Mouse (Mus musculus): ENCODE results near the gene Mpv17l.
"Not testable (repeated sequence)": the region's sequence is repeated elsewhere in the genome, so short reads cannot be mapped to it uniquely, and the experiment has no call there.

Mpv17l gene

GRCm38 (mm10) chr16:13940139-13940846, 37.3 kb downstream of the Mpv17l start:
- DNase-seq (ENCODE audit: low spot score), result no peak

DNA sequence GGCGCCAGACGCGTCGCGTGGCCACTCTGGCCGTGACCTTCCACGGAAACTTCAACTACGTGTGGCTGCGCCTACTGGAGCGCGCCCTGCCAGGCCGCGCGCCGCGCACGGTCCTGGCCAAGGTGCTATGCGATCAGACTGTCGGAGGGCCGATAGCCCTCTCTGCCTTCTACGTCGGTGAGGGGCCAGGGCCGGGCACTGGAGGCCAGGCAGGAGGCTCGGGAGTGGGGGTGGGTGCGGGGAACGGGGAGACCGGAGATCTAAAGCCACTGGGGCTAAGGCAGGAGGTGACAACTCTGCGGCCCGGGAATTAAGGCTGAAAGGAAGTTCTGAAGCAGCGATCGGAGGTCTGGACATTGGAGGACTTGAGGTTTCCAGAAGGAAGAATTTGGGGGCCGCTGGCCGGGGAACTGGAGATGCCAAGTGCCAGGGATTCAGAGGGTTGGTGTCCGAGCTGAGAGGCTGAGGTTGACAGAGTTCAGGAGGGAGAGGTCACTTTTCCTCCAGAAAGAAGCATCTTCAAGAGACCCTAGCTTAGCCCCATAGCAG, 38.0 kb downstream of the Mpv17l start:
- DNase-seq (ENCODE audit: low spot score), result no peak

- DNase-seq (ENCODE audit: low spot score), result no peak
Measured at GRCm38 (mm10) chr16:13944178-13944577, 41.2 kb downstream of the Mpv17l start.

DNA sequence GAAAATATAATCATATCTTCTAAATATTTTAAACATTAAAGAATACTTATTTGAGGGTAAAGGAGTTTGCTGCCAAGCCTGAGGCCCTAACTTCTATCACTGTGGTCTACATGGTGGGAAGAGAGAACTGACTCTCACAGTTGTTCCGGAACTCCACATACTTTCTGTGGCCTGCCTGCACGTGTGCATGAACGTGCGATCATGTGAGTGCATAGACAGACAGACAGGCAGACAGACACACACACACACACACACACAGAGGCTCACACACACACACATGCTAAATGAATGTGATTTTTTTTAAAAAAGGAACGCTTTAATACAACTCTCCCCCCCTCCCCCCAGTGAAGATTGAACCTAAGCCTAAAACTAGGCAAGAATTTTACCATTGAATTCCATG, 41.8 kb downstream of the Mpv17l start:
- DNase-seq (ENCODE audit: low spot score), result no peak

DNA sequence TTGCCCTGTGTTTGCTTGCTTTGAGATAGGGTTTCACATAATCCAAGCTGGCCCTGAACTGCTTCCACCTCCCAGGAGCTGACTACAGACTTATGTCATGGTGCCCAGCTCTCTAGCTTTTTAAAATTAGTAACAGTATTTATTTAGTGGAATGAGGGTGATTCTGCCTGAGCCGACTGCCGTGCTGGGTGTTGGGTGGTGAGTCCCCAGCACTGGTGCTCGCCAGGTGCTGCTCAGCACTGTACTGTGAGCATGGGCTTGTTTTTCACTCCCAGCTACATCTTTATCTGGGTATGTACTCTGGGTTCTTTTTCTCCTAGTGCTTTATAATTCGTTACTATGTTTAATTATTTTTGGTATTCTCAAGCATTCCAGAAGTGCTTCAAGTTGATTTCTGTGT, 42.2 kb downstream of the Mpv17l start:
- DNase-seq (ENCODE audit: low spot score), result no peak

GRCm38 (mm10) chr16:13946306-13946705, 43.3 kb downstream of the Mpv17l start:
- DNase-seq (ENCODE audit: low spot score), result no peak

DNA sequence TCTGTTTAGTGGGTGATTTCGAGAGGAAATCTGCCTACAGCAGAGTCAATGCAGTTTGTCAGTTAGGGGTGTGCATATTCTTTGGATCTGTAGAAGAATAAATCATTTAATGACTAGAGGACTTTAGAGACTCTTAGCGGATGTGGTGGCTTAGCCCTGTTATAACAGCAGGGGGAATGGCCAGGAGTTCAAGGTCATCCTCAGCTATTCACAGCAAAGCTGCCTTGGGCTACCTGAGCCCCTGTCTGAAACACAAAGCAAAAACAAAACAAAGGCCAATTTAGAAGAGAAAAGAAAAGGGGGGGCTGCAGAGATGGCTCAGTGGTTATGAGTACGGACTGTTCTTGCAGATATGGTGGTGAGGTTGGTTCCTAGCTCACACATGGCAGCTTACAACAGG, 48.3 kb downstream of the Mpv17l start:
- DNase-seq (ENCODE audit: low spot score), result no peak

DNA sequence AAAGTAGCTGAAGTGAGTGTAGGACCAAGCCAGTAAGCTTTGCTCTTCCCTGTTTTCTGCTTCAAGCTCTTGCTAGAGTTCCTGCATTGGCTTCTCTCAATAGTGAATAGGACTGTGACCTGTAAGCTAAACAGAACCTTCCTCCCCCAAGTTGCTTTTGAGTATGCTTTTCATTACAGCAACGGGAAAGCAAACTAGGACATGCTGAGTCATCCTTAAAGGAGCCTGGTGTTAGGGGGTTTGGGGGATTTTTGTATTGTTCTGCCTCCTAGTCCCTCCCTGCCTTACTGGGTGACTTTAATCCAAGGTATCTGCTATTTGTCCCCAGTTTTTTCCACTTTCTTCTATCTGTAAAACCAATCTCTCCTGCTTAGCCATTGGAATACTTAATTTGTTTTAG, 59.1 kb downstream of the Mpv17l start:
- no peak for DNase-seq (ENCODE audit: low spot score)

DNA sequence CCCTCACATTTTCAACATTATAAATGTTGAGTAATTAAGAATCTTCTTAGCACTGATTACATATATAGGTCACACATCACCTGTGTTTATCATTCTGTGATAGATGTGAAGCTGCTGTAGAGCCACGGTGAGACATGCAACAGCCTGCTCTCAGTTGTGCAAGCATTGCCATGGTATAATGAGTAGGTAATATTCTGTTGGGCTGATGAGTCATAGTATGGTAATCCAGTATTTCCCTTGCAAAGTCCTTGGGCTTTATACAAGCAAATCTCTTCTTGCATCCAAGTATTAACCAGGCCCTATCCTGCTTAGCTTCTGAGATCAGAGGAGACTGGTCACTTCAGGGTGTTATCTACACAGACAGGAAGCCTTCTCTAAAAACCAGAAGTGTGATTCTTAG, 66.1 kb downstream of the Mpv17l start:
- no peak for DNase-seq (ENCODE audit: low spot score)

DNA sequence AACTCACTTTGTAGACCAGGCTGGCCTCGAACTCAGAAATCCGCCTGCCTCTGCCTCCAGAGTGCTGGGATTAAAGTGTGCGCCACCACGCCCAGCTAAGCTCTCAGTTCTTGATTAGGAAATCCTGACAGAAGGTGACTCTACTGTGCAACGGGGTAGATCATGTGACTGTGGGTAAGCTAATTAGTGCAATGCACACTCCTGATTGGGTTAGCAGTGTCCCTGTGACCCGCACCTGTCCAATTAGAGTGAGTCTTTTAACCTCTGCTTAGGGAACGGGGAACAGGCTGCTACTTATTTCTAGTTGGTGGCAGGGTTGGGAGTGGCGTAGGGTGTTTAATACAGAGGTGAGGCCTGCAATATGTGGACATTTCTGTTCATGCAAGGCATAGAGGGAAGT, 69.1 kb downstream of the Mpv17l start:
- DNase-seq (ENCODE audit: low spot score), result no peak

DNA sequence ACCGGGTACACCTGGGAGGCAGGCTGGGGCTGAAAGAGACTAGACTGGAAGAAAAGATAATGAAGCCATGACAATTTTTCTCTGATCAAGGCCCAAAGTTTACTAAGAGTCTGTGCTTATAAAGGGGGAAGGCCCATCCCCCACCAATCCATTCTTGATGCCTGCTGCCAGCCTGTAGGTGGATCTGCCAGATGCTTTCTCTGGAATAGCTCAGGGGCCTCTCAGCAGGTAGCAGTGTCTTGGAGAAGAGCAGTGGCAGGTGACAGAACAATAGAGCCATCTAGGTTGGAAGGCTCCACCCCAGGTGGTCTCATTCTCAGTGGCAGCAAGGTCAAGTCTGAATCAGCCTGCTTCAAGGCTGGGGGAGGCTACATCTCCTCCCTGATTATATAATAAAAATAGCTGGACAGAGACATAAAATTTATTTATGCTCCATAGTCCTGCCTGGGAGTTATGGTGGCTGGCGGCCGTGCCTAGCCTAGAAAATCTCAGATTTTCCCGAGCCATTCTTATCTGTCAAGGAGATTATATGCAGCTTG, 73.5 kb downstream of the Mpv17l start:
- not testable (repeated sequence) for DNase-seq (ENCODE audit: low spot score)

DNA sequence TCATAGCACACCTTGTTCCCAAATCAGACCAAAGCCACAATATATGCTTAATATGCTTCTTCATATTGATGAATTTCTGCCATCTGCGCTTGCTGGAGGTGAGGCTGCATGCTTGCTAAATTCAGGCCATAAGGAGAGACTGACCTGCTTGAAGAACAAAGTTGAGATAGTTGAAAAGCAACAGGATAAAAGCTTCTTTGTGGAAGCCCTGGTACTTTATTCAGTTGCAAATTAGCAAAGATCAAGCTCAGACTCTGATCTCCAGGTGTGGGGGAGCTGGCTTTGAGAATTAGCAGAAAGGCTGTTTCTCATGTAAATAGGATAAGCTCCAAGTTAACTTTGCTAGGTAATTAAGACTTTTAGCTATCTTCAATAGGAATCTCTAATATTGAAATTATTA, 74.1 kb downstream of the Mpv17l start:
- DNase-seq (ENCODE audit: low spot score), result not testable (repeated sequence)

DNA sequence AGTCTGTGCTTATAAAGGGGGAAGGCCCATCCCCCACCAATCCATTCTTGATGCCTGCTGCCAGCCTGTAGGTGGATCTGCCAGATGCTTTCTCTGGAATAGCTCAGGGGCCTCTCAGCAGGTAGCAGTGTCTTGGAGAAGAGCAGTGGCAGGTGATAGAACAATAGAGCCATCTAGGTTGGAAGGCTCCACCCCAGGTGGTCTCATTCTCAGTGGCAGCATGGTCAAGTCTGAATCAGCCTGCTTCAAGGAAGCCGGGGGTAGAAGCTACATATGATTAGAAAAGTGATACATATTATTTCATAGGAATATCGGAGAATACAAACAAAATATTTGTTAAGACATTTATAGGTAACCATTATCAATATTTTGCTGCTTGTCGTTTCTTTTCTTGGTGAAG, 78.8 kb downstream of the Mpv17l start:
- not testable (repeated sequence) for DNase-seq (ENCODE audit: low spot score)

GRCm38 (mm10) chr16:13983161-13983560, 80.2 kb downstream of the Mpv17l start:
- no peak for DNase-seq (ENCODE audit: low spot score)

DNA sequence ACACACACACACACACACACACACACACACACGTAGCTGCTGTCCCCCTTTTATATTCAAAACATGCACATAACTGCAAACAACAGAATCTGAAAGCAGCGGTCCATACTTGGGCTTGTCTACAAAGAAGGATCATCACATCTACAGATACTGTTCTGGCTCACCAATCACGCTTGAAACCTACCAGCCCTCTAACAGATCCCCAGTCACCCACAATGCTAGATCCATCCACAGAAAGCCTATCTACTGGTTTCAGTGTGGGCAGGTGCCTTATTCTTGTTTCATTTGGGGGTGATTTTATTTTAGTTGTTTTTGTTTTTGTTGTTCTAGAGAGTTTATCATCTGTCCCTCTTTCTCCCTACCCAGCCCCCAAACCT, 83.2 kb downstream of the Mpv17l start:
- DNase-seq (ENCODE audit: low spot score), result no peak

DNA sequence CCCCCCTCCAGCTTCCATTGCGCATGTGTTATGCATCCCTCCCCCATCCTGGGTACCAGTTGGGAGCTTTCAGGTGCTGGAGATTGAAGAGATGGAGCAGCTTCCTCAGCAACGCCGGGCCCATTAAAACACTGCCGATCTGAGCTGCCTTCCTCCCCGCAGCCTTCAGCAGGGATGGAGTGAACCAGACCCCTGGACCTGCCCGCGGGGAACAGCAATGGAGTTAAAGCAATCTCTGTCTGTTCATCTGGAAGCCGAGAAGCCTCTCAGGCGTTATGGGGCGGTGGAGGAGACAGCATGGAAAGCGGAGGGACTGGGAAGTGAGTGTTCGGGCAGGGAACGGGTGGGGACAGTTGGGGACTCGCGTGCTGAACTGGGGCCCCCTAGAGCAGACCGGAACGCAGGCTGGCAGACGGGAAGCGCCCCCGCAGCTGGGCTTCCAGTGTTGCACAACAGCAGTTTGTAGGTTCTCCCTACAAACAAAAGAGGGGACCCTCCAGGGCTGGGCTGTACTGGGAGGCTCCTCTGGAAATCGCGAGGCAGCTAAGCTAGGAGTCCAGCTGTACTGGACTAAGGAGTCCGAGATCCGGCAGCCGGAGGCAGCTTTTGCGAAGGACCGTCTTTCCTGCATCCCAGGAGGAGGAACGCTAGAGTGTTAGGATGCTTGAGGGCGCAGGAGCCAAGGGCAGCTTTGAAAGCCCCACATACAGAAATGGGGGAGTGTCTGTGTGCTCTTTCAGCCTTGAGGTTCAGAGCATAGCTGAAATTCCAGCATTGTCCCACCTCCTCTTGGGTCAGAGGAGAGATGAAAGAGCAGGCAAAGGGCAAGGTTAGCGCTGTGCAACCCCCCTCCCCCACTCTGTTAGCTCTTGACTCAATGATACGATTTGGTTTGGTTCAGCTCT, 83.9 kb downstream of the Mpv17l start, which contains the start of the genes 2900011O08Rik and Ifitm7:
TSS of gene 2900011O08Rik (plus strand) at position 31 of the 905 bp plus-strand sequence.
TSS of gene Ifitm7 (minus strand) at position 315 of the 905 bp plus-strand sequence.
- DNase-seq (ENCODE audit: low spot score), result no peak

GRCm38 (mm10) chr16:13992518-13993248, 89.7 kb downstream of the Mpv17l start:
- DNase-seq (ENCODE audit: low spot score), result no peak

DNA sequence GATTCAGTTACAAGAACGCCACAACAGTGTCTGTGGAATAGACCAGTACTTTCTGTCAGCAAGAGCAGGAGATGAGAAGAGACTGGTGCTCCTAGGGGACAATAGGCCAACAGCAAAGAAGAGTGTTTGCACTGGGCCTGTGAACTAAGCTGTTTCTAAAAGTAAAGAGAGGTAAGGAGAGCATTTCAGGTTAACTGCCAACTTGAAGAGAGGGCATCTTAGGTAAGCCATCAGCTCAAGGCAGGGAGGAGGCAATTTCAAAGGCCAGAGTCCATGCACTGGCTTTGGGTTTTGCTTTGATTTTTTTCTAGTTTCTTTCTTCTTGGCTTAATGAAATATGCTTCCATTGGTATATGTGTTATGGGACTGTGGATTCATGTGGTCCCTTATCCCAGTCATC, 91.1 kb downstream of the Mpv17l start:
- no peak for DNase-seq (ENCODE audit: low spot score)

DNA sequence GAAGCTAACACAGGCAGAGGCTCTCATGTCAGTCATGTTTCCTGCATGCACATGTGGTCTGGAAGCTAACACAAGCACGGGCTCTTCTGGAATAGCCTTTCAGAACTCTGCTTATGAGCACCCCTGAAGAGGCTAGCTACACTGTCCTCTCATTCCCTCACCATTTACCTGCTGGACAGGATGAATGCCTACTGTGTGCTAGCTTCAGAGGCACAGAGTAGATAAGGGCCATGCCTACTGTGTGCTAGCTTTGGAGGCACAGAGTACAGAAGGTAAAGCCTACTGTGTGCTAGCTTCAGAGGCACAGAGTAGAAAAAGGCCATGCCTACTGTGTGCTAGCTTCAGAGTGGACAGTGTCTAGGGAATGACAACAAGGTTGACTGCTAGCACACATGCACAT, 91.5 kb downstream of the Mpv17l start:
- no peak for DNase-seq (ENCODE audit: low spot score)

Data from MN1 (cell line).